Mouse (Mus musculus) kidney, embryonic 15.5 days (tissue): ENCODE measurements at regions not wholly inside any gene's neighbourhood (a gene's known extent, or its start where the extent isn't known, plus 50 kb on each side); places are given as distances from the start of the nearest gene placed in this dataset.

Experiments
- ATAC-seq: fragments of 200-750 bp; cut with Nextera tagmentation; replicated peaks from 2 replicates; pipeline ENCODE4 v1.8.0; 2017; ENCODE audit warnings: moderate TSS enrichment; ENCODE audit not compliant: low FRiP score
- H3K27ac ChIP-seq: fragments of 300-500 bp; sonication (generic); 2 replicates; pipeline ENCODE4 v1.5.1; 2015; ENCODE audit warnings: mild to moderate bottlenecking, inconsistent platforms
- H3K27me3 ChIP-seq: fragments of 300-500 bp; sonication (generic); 2 replicates; pipeline ENCODE4 v1.6.1; 2015; ENCODE audit warnings: inconsistent platforms
- H3K36me3 ChIP-seq: fragments of 300-500 bp; sonication (generic); 2 replicates; pipeline ENCODE4 v1.6.1; 2015; ENCODE audit warnings: inconsistent platforms
- H3K4me1 ChIP-seq: fragments of 300-500 bp; sonication (generic); 2 replicates; pipeline ENCODE4 v1.6.1; 2015; ENCODE audit warnings: inconsistent platforms
- H3K4me2 ChIP-seq: fragments of 300-500 bp; sonication (generic); 2 replicates; pipeline ENCODE4 v1.6.1; 2015; ENCODE audit warnings: moderate library complexity, mild to moderate bottlenecking, inconsistent platforms
- H3K4me3 ChIP-seq: fragments of 300-500 bp; sonication (generic); replicated peaks from 2 replicates; pipeline ENCODE4 v1.5.1; 2015; ENCODE audit warnings: mild to moderate bottlenecking, inconsistent platforms
- H3K9ac ChIP-seq: fragments of 300-500 bp; sonication (generic); 2 replicates; pipeline ENCODE4 v1.6.1; 2015; ENCODE audit warnings: mild to moderate bottlenecking, inconsistent platforms
- H3K9me3 ChIP-seq: fragments of 300-500 bp; sonication (generic); replicated peaks from 2 replicates; pipeline ENCODE4 v1.6.1; 2016; ENCODE audit warnings: inconsistent platforms
- WGBS: fragments of 180-500 bp; shearing (Covaris S2); methylation state at CpG from one replicate; pipeline ENCODE4 v1.1.7; 2015; ENCODE audit warnings: mixed read lengths; 5-methylcytosine and 5-hydroxymethylcytosine counted together

GRCm38 (mm10) chr6:143414590-143415382, 247.8 kb downstream of the Etnk1 start:
- H3K4me3 ChIP-seq: no peak overlapping the region
- no peaks in the 10 kb centered on the region for H3K27me3 ChIP-seq
- 89% methylated on average over 27 of the region's 27 CpGs for WGBS
- no peaks in the 10 kb centered on the region for H3K9me3 ChIP-seq
- H3K27ac ChIP-seq: no peak overlapping the region
- no peak overlapping the region for H3K4me2 ChIP-seq
- ATAC-seq: no peak
- no peaks in the 10 kb centered on the region for H3K36me3 ChIP-seq
- no peaks in the 10 kb centered on the region for H3K4me1 ChIP-seq
- no peak overlapping the region for H3K9ac ChIP-seq

GRCm38 (mm10) chr6:143415383-143415778, 248.4 kb downstream of the Etnk1 start:
- 89% methylated on average over 12 of the region's 12 CpGs for WGBS

GRCm38 (mm10) chr6:143419872-143420271, 252.9 kb downstream of the Etnk1 start:
- Histone ChIP-seq H3K9ac (no peak overlapping the region), H3K36me3 (no peaks in the 10 kb centered on the region), H3K9me3 (no peaks in the 10 kb centered on the region), H3K27ac (no peak overlapping the region), H3K4me2 (no peak overlapping the region), H3K4me1 (no peaks in the 10 kb centered on the region), H3K27me3 (no peaks in the 10 kb centered on the region), H3K4me3 (no peak overlapping the region)
- 79% methylated on average over 7 of the region's 7 CpGs for WGBS
- no peak for ATAC-seq

More at GRCm38 (mm10) chr6:143415383-143415778, 248.4 kb downstream of the Etnk1 start:
- H3K36me3 ChIP-seq: no peaks in the 10 kb centered on the region
- H3K27ac ChIP-seq: no peak overlapping the region
- no peak for ATAC-seq
- no peak overlapping the region for H3K4me2 ChIP-seq
- H3K4me3 ChIP-seq: no peak overlapping the region
- H3K9me3 ChIP-seq: no peaks in the 10 kb centered on the region
- H3K27me3 ChIP-seq: no peaks in the 10 kb centered on the region
- H3K4me1 ChIP-seq: no peaks in the 10 kb centered on the region
- no peak overlapping the region for H3K9ac ChIP-seq

- no peak overlapping the region for H3K4me3 ChIP-seq
- no peak overlapping the region for H3K27ac ChIP-seq
- no peaks in the 10 kb centered on the region for H3K27me3 ChIP-seq
- no peaks in the 10 kb centered on the region for H3K9me3 ChIP-seq
- ATAC-seq: no peak
- H3K36me3 ChIP-seq: no peaks in the 10 kb centered on the region
- H3K9ac ChIP-seq: no peak overlapping the region
- no peak overlapping the region for H3K4me2 ChIP-seq
- 93% methylated on average over 14 of the region's 14 CpGs for WGBS
- peaks cover 5% of the 10 kb centered on the region for H3K4me1 ChIP-seq
Measured at GRCm38 (mm10) chr6:143423026-143423425, 256.0 kb downstream of the Etnk1 start.

GRCm38 (mm10) chr6:143425182-143425829, 258.3 kb downstream of the Etnk1 start:
- no peaks in the 10 kb centered on the region; the same call in 1 of the 2 replicates for H3K9me3 ChIP-seq
- WGBS: 27% methylated on average over 17 of the region's 17 CpGs
- no peaks in the 10 kb centered on the region for H3K27me3 ChIP-seq
- peak overlapping the region; percentile 41; the same call in 1 of the 2 replicates for H3K4me2 ChIP-seq
- no peak overlapping the region for H3K27ac ChIP-seq
- ATAC-seq: no peak
- no peak overlapping the region for H3K9ac ChIP-seq
- H3K36me3 ChIP-seq: no peaks in the 10 kb centered on the region
- peaks cover 5% of the 10 kb centered on the region for H3K4me1 ChIP-seq
- 0 out of 2 replicates have a peak overlapping the region, but pooled peaks have one; percentile 7 for H3K4me3 ChIP-seq

- ATAC-seq: no peak
- WGBS: 88% methylated on average over 13 of the region's 13 CpGs
- Histone ChIP-seq H3K4me1 (no peaks in the 10 kb centered on the region), H3K4me2 (no peak overlapping the region), H3K9me3 (no peaks in the 10 kb centered on the region; the same call in 1 of the 2 replicates), H3K9ac (no peak overlapping the region), H3K27ac (no peak overlapping the region), H3K4me3 (no peak overlapping the region), H3K36me3 (no peaks in the 10 kb centered on the region), H3K27me3 (no peaks in the 10 kb centered on the region)
Measured at GRCm38 (mm10) chr6:143431896-143432450, 265.0 kb downstream of the Etnk1 start.

GRCm38 (mm10) chr6:143437367-143438271, 270.6 kb downstream of the Etnk1 start:
- Histone ChIP-seq H3K4me1 (no peaks in the 10 kb centered on the region), H3K9ac (no peak overlapping the region), H3K9me3 (no peaks in the 10 kb centered on the region), H3K27me3 (no peaks in the 10 kb centered on the region), H3K4me3 (no peak overlapping the region), H3K27ac (no peak overlapping the region), H3K4me2 (no peak overlapping the region), H3K36me3 (no peaks in the 10 kb centered on the region)
- WGBS: 81% methylated on average over 32 of the region's 32 CpGs
- no peak for ATAC-seq

GRCm38 (mm10) chr6:143438272-143438591, 271.2 kb downstream of the Etnk1 start:
- no peaks in the 10 kb centered on the region for H3K27me3 ChIP-seq
- no peaks in the 10 kb centered on the region for H3K4me1 ChIP-seq
- H3K9me3 ChIP-seq: no peaks in the 10 kb centered on the region
- H3K9ac ChIP-seq: no peak overlapping the region
- H3K4me3 ChIP-seq: no peak overlapping the region
- H3K27ac ChIP-seq: no peak overlapping the region
- no peak overlapping the region for H3K4me2 ChIP-seq
- ATAC-seq: no peak
- H3K36me3 ChIP-seq: no peaks in the 10 kb centered on the region
- WGBS: 62% methylated on average over 5 of the region's 5 CpGs

GRCm38 (mm10) chr6:143439484-143439883, 272.5 kb downstream of the Etnk1 start:
- H3K9me3 ChIP-seq: no peaks in the 10 kb centered on the region
- H3K9ac ChIP-seq: no peak overlapping the region
- ATAC-seq: no peak
- no peaks in the 10 kb centered on the region for H3K27me3 ChIP-seq
- H3K4me3 ChIP-seq: no peak overlapping the region
- H3K36me3 ChIP-seq: no peaks in the 10 kb centered on the region
- H3K4me1 ChIP-seq: no peaks in the 10 kb centered on the region
- H3K4me2 ChIP-seq: no peak overlapping the region
- no peak overlapping the region for H3K27ac ChIP-seq
- 95% methylated on average over 10 of the region's 10 CpGs for WGBS

- 86% methylated on average over 15 of the region's 15 CpGs for WGBS
- no peaks in the 10 kb centered on the region for H3K36me3 ChIP-seq
Measured at GRCm38 (mm10) chr6:143440237-143440950, 273.4 kb downstream of the Etnk1 start.

GRCm38 (mm10) chr6:143442361-143442760, 275.3 kb downstream of the Etnk1 start:
- ATAC-seq: no peak
- WGBS: 85% methylated on average over 8 of the region's 8 CpGs
- no peak overlapping the region for H3K4me3 ChIP-seq

More at GRCm38 (mm10) chr6:143440237-143440950, 273.4 kb downstream of the Etnk1 start:
- Histone ChIP-seq H3K4me3 (no peak overlapping the region), H3K27ac (no peak overlapping the region), H3K4me2 (no peak overlapping the region), H3K4me1 (no peaks in the 10 kb centered on the region), H3K27me3 (no peaks in the 10 kb centered on the region), H3K9ac (no peak overlapping the region), H3K9me3 (no peaks in the 10 kb centered on the region)
- no peak for ATAC-seq

More at GRCm38 (mm10) chr6:143442361-143442760, 275.3 kb downstream of the Etnk1 start:
- Histone ChIP-seq H3K27ac (no peak overlapping the region), H3K27me3 (no peaks in the 10 kb centered on the region), H3K4me1 (no peaks in the 10 kb centered on the region), H3K9me3 (no peaks in the 10 kb centered on the region), H3K9ac (no peak overlapping the region), H3K36me3 (no peaks in the 10 kb centered on the region), H3K4me2 (no peak overlapping the region)
